Mouse (Mus musculus): ENCODE measurements around the gene Zfp583.

Zfp583 gene

GRCm38 (mm10) chr7:6285842-6286705 lies 45.0 kb downstream of the Zfp583 start, which contains the start of gene Zfp667:
Gene Zfp667, plus strand, starts transcription at chr7:6286579.
- DNase-seq = peak; percentile 99

- DNase-seq = no peak
These were observed 45.7 kb downstream of the Zfp583 start for GRCm38 (mm10) chr7:6285366-6285765.

GRCm38 (mm10) chr7:6284442-6285012 lies 46.6 kb downstream of the Zfp583 start:
- DNase-seq = no peak

- DNase-seq = peak; percentile 88
These were observed 47.5 kb downstream of the Zfp583 start for GRCm38 (mm10) chr7:6283451-6284075.

- peak; percentile 72 for DNase-seq
These were observed 48.3 kb downstream of the Zfp583 start for GRCm38 (mm10) chr7:6282749-6283148.

- no peak for DNase-seq
These were observed 53.2 kb downstream of the Zfp583 start for GRCm38 (mm10) chr7:6277906-6278305.

- DNase-seq = no peak
These were observed 65.4 kb downstream of the Zfp583 start for GRCm38 (mm10) chr7:6265695-6266094.
